Mouse (Mus musculus): Measurements from ENCODE around the gene Rnf41.

GRCm38 (mm10) chr10:128367899-128368401 is 43.5 kb upstream of the Rnf41 start:
- no peak for TF ChIP-seq CTCF (IDR thresholded peaks at IDR 0.05; ENCODE audit: extremely low read depth, insufficient read length, insufficient replicate concordance, low read depth, low read length)
- TF ChIP-seq POLR2A (IDR thresholded peaks at IDR 0.05; ENCODE audit: low read depth, low read length): no peak
